Mouse (Mus musculus): ENCODE results near the gene Fbxl3. TPM values are rescaled to one million over a fixed set of nuclear protein-coding genes. Genes with fewer than 3 reads are reported as not detected.

Gene Fbxl3
- polyA plus RNA-seq, 2 experiments = 12.6 to 21.9 TPM

GRCm38 (mm10) chr14:103071471-103071870 lies 27.9 kb downstream of the Fbxl3 start:
- DNase-seq (ENCODE audit: low read depth in 3 of 3, low spot score in 3 of 3) = no peak
- Histone ChIP-seq H3K27ac (no peak overlapping the region), H3K4me3 (ENCODE audit: insufficient read depth in 1 of 2, low read depth in 2 of 2, low read length in 2 of 2) (peak overlapping the region in 1 of 2 experiments; percentile 6; a peak in 1 of 4 replicates), H3K9me3 (ENCODE audit: control insufficient read depth, low read length) (no peaks in the 10 kb centered on the region), H3K4me1 (replicated peaks; ENCODE audit: control insufficient read depth in 2 of 2, insufficient read depth in 2 of 2, low read length in 1 of 2) (peaks cover 0 to 10% of the 10 kb centered on the region in 2 experiments; a peak in 3 of 4 replicates), H3K36me3 (replicated peaks; ENCODE audit: control insufficient read depth, insufficient read depth, low read depth) (peaks cover 18% of the 10 kb centered on the region), H3K4me2 (ENCODE audit: low read depth) (peak overlapping the region; percentile 95), H3K9ac (replicated peaks) (no peak overlapping the region), H3K27me3 (ENCODE audit: control insufficient read depth, insufficient read depth, low read length) (no peaks in the 10 kb centered on the region)
- no peak for ATAC-seq (ENCODE audit: insufficient read depth)
- TF ChIP-seq CTCF (IDR thresholded peaks at IDR 0.05; ENCODE audit: low read depth) = no peak
- 86% methylated on average over 12 of the region's 12 CpGs for WGBS (ENCODE audit: insufficient replicate concordance)

DNA sequence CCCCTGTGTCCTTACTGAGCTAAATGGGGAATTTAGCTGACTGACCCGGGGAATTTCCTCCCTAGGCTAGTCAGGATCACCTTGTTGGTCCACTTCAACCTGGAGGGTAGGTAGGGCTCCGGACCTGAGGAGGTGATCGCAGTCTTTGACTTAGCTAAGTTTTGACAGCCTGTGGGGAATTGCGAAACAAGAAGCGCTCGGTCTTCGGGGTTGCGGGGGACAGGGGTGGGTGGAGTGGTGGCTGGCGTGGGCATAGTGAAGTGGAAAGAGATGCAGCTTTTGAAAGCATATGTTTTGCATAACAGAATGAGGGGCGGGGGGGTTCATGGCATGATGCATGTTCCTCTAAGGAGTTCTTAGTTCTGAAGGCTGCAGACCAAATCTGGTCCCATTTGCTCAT lies 28.6 kb downstream of the Fbxl3 start:
- no peak for DNase-seq (ENCODE audit: low read depth in 3 of 3, low spot score in 3 of 3)
- ATAC-seq (ENCODE audit: insufficient read depth) = 0 out of 2 replicates have a peak, but pooled peaks have one; percentile 0

GRCm38 (mm10) chr14:103069864-103070611 lies 29.3 kb downstream of the Fbxl3 start, which contains the start of gene Cln5:
Gene Cln5, plus strand, starts transcription at chr14:103070216.
- peak within 1 kb of the TSS; percentile 95 for H3K27ac ChIP-seq

More for the DNA sequence above, 28.6 kb downstream of the Fbxl3 start:
- 3% methylated on average over 10 of the region's 10 CpGs for WGBS (ENCODE audit: insufficient replicate concordance)
- H3K9me3 ChIP-seq (ENCODE audit: control insufficient read depth, low read length) = no peaks in the 10 kb centered on the region
- peak overlapping the region; percentile 95 for H3K9ac ChIP-seq (replicated peaks)
- H3K27ac ChIP-seq = peak overlapping the region; percentile 95
- H3K4me1 ChIP-seq (replicated peaks; ENCODE audit: control insufficient read depth in 2 of 2, insufficient read depth in 2 of 2, low read length in 1 of 2) = peaks cover 0 to 10% of the 10 kb centered on the region in 2 experiments; a peak in 3 of 4 replicates
- no peaks in the 10 kb centered on the region for H3K27me3 ChIP-seq (ENCODE audit: control insufficient read depth, insufficient read depth, low read length)
- H3K4me2 ChIP-seq (ENCODE audit: low read depth) = peak overlapping the region; percentile 95
- H3K36me3 ChIP-seq (replicated peaks; ENCODE audit: control insufficient read depth, insufficient read depth, low read depth) = peaks cover 12% of the 10 kb centered on the region
- TF ChIP-seq EP300 (IDR thresholded peaks at IDR 0.05; ENCODE audit: low read depth) = no peak
- no peak for TF ChIP-seq CTCF (IDR thresholded peaks at IDR 0.05; ENCODE audit: low read depth)
- peak overlapping the region; percentile 88 to 90 for H3K4me3 ChIP-seq (ENCODE audit: insufficient read depth in 1 of 2, low read depth in 2 of 2, low read length in 2 of 2)

DNA sequence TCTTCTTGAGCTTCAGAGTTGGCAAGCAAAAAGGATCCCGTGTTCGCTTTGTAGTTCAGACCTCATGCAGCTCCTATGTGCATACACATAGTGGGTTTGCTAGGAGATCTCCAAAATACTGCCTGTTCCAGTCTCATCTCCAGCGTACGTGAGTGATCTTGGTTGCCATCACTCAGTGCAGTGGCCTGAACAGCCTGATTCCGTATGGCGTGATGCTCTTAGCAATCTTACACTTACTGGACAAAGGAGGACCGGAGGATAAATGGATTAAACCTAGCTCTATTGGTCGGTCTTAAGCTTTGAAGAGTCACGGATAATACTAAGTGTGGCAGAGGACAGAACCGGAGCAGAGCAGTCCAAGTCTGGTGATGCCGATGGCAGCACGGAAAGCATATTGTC lies 29.9 kb downstream of the Fbxl3 start:
- WGBS (ENCODE audit: insufficient replicate concordance) = 26% methylated on average over 12 of the region's 12 CpGs
- Histone ChIP-seq H3K9me3 (ENCODE audit: control insufficient read depth, low read length) (no peaks in the 10 kb centered on the region), H3K4me2 (ENCODE audit: low read depth) (peak overlapping the region; percentile 95), H3K27me3 (ENCODE audit: control insufficient read depth, insufficient read depth, low read length) (no peaks in the 10 kb centered on the region), H3K4me3 (ENCODE audit: insufficient read depth in 1 of 2, low read depth in 2 of 2, low read length in 2 of 2) (peak overlapping the region; percentile 64 to 88), H3K27ac (peak overlapping the region; percentile 95), H3K36me3 (replicated peaks; ENCODE audit: control insufficient read depth, insufficient read depth, low read depth) (peaks cover 5% of the 10 kb centered on the region), H3K4me1 (replicated peaks; ENCODE audit: control insufficient read depth in 2 of 2, insufficient read depth in 2 of 2, low read length in 1 of 2) (peaks cover 0 to 10% of the 10 kb centered on the region in 2 experiments; a peak in 3 of 4 replicates), H3K9ac (replicated peaks) (peak overlapping the region; percentile 95)
- TF ChIP-seq EP300 (IDR thresholded peaks at IDR 0.05; ENCODE audit: low read depth) (no peak), CTCF (IDR thresholded peaks at IDR 0.05; ENCODE audit: low read depth) (no peak)
- ATAC-seq (ENCODE audit: insufficient read depth) (no peak), DNase-seq (ENCODE audit: low read depth in 3 of 3, low spot score in 3 of 3) (no peak)

More at GRCm38 (mm10) chr14:103069864-103070611, 29.3 kb downstream of the Fbxl3 start, which contains the start of gene Cln5:
- ATAC-seq (ENCODE audit: insufficient read depth) (peak; percentile 95), DNase-seq (ENCODE audit: low read depth in 3 of 3, low spot score in 3 of 3) (peak; percentile 89 to 92 (median 90))
- TF ChIP-seq EP300 (IDR thresholded peaks at IDR 0.05; ENCODE audit: low read depth) = no peak
- TF ChIP-seq CTCF (IDR thresholded peaks at IDR 0.05; ENCODE audit: low read depth) = peak; percentile 61
- under 1% methylated on average over 65 of the region's 65 CpGs for WGBS (ENCODE audit: insufficient replicate concordance)
- Histone ChIP-seq H3K4me3 (ENCODE audit: insufficient read depth in 1 of 2, low read depth in 2 of 2, low read length in 2 of 2) (peak within 1 kb of the TSS; percentile 88 to 90), H3K4me2 (ENCODE audit: low read depth) (peak within 1 kb of the TSS; percentile 95), H3K4me1 (replicated peaks; ENCODE audit: control insufficient read depth in 2 of 2, insufficient read depth in 2 of 2, low read length in 1 of 2) (peaks cover 0 to 10% of the 10 kb centered on the region in 2 experiments; a peak in 3 of 4 replicates), H3K9me3 (ENCODE audit: control insufficient read depth, low read length) (no peaks in the 10 kb centered on the region), H3K9ac (replicated peaks) (peak within 1 kb of the TSS; percentile 95), H3K27me3 (ENCODE audit: control insufficient read depth, insufficient read depth, low read length) (no peaks in the 10 kb centered on the region), H3K36me3 (replicated peaks; ENCODE audit: control insufficient read depth, insufficient read depth, low read depth) (peaks cover 5% of the 10 kb centered on the region)
